Mouse (Mus musculus): Measurements from ENCODE around the gene Dppa4. TPM values are rescaled to one million over a fixed set of nuclear protein-coding genes. Genes with fewer than 3 reads are reported as not detected.

The Dppa4 gene
- not detected in 2 replicates for polyA plus RNA-seq (2015; fragmentation: Nextera tagmentation; extraction: Ambion mirVana)

GRCm38 (mm10) chr16:48283517-48283916 lies at the start of gene Dppa4:
Gene Dppa4 (plus strand): TSS chr16:48283733.
- Histone ChIP-seq H3K9me3 (no peaks in the 10 kb centered on the region), H3K4me2 (no peak within 1 kb of the TSS), H3K4me3 (no peak within 1 kb of the TSS), H3K27ac (no peak within 1 kb of the TSS), H3K27me3 (no peaks in the 10 kb centered on the region), H3K4me1 (no peaks in the 10 kb centered on the region), H3K36me3 (no peaks in the 10 kb centered on the region), H3K9ac (no peak within 1 kb of the TSS)
- no peak for ATAC-seq (ENCODE audit: borderline replicate concordance, extremely low read depth, low FRiP score, low TSS enrichment)
- WGBS: 59% methylated on average over 4 of the region's 4 CpGs

- no peak for ATAC-seq (ENCODE audit: borderline replicate concordance, extremely low read depth, low FRiP score, low TSS enrichment)
- Histone ChIP-seq H3K36me3 (no peaks in the 10 kb centered on the region), H3K9ac (no peak overlapping the region), H3K27me3 (no peaks in the 10 kb centered on the region), H3K27ac (no peak overlapping the region), H3K4me3 (no peak overlapping the region), H3K4me1 (no peaks in the 10 kb centered on the region), H3K4me2 (no peak overlapping the region), H3K9me3 (no peaks in the 10 kb centered on the region)
- 81% methylated on average over 1 of the region's 1 CpGs for WGBS
Observed at GRCm38 (mm10) chr16:48234999-48235398, 48.5 kb upstream of the Dppa4 start.

GRCm38 (mm10) chr16:48237676-48238075 lies 45.9 kb upstream of the Dppa4 start:
- Histone ChIP-seq H3K36me3 (no peaks in the 10 kb centered on the region), H3K4me2 (no peak overlapping the region), H3K27ac (no peak overlapping the region), H3K9me3 (no peaks in the 10 kb centered on the region), H3K4me1 (no peaks in the 10 kb centered on the region), H3K9ac (no peak overlapping the region), H3K4me3 (no peak overlapping the region), H3K27me3 (no peaks in the 10 kb centered on the region)
- ATAC-seq (ENCODE audit: borderline replicate concordance, extremely low read depth, low FRiP score, low TSS enrichment): no peak
- WGBS: 83% methylated on average over 7 of the region's 7 CpGs

- no peaks in the 10 kb centered on the region for H3K4me1 ChIP-seq
- H3K27me3 ChIP-seq: no peaks in the 10 kb centered on the region
- no peak for ATAC-seq (ENCODE audit: borderline replicate concordance, extremely low read depth, low FRiP score, low TSS enrichment)
Observed at GRCm38 (mm10) chr16:48247044-48247661, 36.4 kb upstream of the Dppa4 start.

GRCm38 (mm10) chr16:48252824-48253223 lies 30.7 kb upstream of the Dppa4 start:
- H3K4me2 ChIP-seq: no peak overlapping the region
- no peaks in the 10 kb centered on the region for H3K27me3 ChIP-seq
- H3K4me1 ChIP-seq: no peaks in the 10 kb centered on the region
- H3K9me3 ChIP-seq: no peaks in the 10 kb centered on the region
- H3K4me3 ChIP-seq: no peak overlapping the region
- ATAC-seq (ENCODE audit: borderline replicate concordance, extremely low read depth, low FRiP score, low TSS enrichment): no peak
- no peak overlapping the region for H3K27ac ChIP-seq
- WGBS: 28% methylated on average over 4 of the region's 4 CpGs
- H3K9ac ChIP-seq: no peak overlapping the region
- no peaks in the 10 kb centered on the region for H3K36me3 ChIP-seq

More at GRCm38 (mm10) chr16:48247044-48247661, 36.4 kb upstream of the Dppa4 start:
- Histone ChIP-seq H3K9ac (no peak overlapping the region), H3K9me3 (no peaks in the 10 kb centered on the region), H3K4me2 (no peak overlapping the region), H3K27ac (no peak overlapping the region), H3K36me3 (no peaks in the 10 kb centered on the region), H3K4me3 (no peak overlapping the region)
- 85% methylated on average over 2 of the region's 2 CpGs for WGBS

GRCm38 (mm10) chr16:48254584-48254983 lies 28.9 kb upstream of the Dppa4 start:
- Histone ChIP-seq H3K4me3 (no peak overlapping the region), H3K4me1 (no peaks in the 10 kb centered on the region), H3K27ac (no peak overlapping the region), H3K4me2 (no peak overlapping the region), H3K9ac (no peak overlapping the region), H3K9me3 (no peaks in the 10 kb centered on the region), H3K27me3 (no peaks in the 10 kb centered on the region), H3K36me3 (no peaks in the 10 kb centered on the region)
- no peak for ATAC-seq (ENCODE audit: borderline replicate concordance, extremely low read depth, low FRiP score, low TSS enrichment)
- whole genome bisulfite sequencing: 97% methylated on average over 5 of the region's 5 CpGs

GRCm38 (mm10) chr16:48259519-48259918 lies 24.0 kb upstream of the Dppa4 start:
- Histone ChIP-seq H3K9me3 (no peaks in the 10 kb centered on the region), H3K27ac (no peak overlapping the region), H3K36me3 (no peaks in the 10 kb centered on the region), H3K4me2 (no peak overlapping the region), H3K4me1 (no peaks in the 10 kb centered on the region), H3K4me3 (no peak overlapping the region), H3K27me3 (no peaks in the 10 kb centered on the region), H3K9ac (no peak overlapping the region)
- 89% methylated on average over 4 of the region's 4 CpGs for WGBS
- ATAC-seq (ENCODE audit: borderline replicate concordance, extremely low read depth, low FRiP score, low TSS enrichment): no peak

GRCm38 (mm10) chr16:48262901-48263300 lies 20.6 kb upstream of the Dppa4 start:
- no peaks in the 10 kb centered on the region for H3K36me3 ChIP-seq
- no peak overlapping the region for H3K27ac ChIP-seq
- no peaks in the 10 kb centered on the region for H3K4me1 ChIP-seq
- ATAC-seq (ENCODE audit: borderline replicate concordance, extremely low read depth, low FRiP score, low TSS enrichment): no peak
- no peak overlapping the region for H3K9ac ChIP-seq
- no peaks in the 10 kb centered on the region for H3K9me3 ChIP-seq
- H3K27me3 ChIP-seq: no peaks in the 10 kb centered on the region
- H3K4me3 ChIP-seq: no peak overlapping the region
- H3K4me2 ChIP-seq: no peak overlapping the region
- WGBS: 94% methylated on average over 1 of the region's 1 CpGs

GRCm38 (mm10) chr16:48265856-48266255 lies 17.7 kb upstream of the Dppa4 start:
- Histone ChIP-seq H3K4me3 (no peak overlapping the region), H3K4me1 (no peaks in the 10 kb centered on the region), H3K36me3 (no peaks in the 10 kb centered on the region), H3K9me3 (no peaks in the 10 kb centered on the region), H3K4me2 (no peak overlapping the region), H3K27me3 (no peaks in the 10 kb centered on the region), H3K9ac (no peak overlapping the region), H3K27ac (no peak overlapping the region)
- 78% methylated on average over 4 of the region's 4 CpGs for WGBS
- no peak for ATAC-seq (ENCODE audit: borderline replicate concordance, extremely low read depth, low FRiP score, low TSS enrichment)

GRCm38 (mm10) chr16:48276940-48277339 lies 6.6 kb upstream of the Dppa4 start:
- Histone ChIP-seq H3K4me1 (no peaks in the 10 kb centered on the region), H3K4me2 (no peak overlapping the region), H3K27ac (no peak overlapping the region), H3K27me3 (no peaks in the 10 kb centered on the region), H3K4me3 (no peak overlapping the region), H3K9me3 (no peaks in the 10 kb centered on the region), H3K9ac (no peak overlapping the region), H3K36me3 (no peaks in the 10 kb centered on the region)
- WGBS: 70% methylated on average over 4 of the region's 4 CpGs
- no peak for ATAC-seq (ENCODE audit: borderline replicate concordance, extremely low read depth, low FRiP score, low TSS enrichment)

- H3K4me2 ChIP-seq: no peak overlapping the region
Observed at GRCm38 (mm10) chr16:48280883-48281282, 2.6 kb upstream of the Dppa4 start.

GRCm38 (mm10) chr16:48282801-48283200 lies 732 bp upstream of the Dppa4 start:
- no peak overlapping the region for H3K4me2 ChIP-seq
- ATAC-seq (ENCODE audit: borderline replicate concordance, extremely low read depth, low FRiP score, low TSS enrichment): no peak
- no peaks in the 10 kb centered on the region for H3K36me3 ChIP-seq
- no peak overlapping the region for H3K9ac ChIP-seq
- H3K4me1 ChIP-seq: no peaks in the 10 kb centered on the region
- 73% methylated on average over 1 of the region's 1 CpGs for WGBS
- no peak overlapping the region for H3K27ac ChIP-seq
- no peaks in the 10 kb centered on the region for H3K27me3 ChIP-seq
- H3K4me3 ChIP-seq: no peak overlapping the region
- H3K9me3 ChIP-seq: no peaks in the 10 kb centered on the region

More at GRCm38 (mm10) chr16:48280883-48281282, 2.6 kb upstream of the Dppa4 start:
- H3K27me3 ChIP-seq: no peaks in the 10 kb centered on the region
- H3K9me3 ChIP-seq: no peaks in the 10 kb centered on the region
- ATAC-seq (ENCODE audit: borderline replicate concordance, extremely low read depth, low FRiP score, low TSS enrichment): no peak
- no peaks in the 10 kb centered on the region for H3K36me3 ChIP-seq
- no peak overlapping the region for H3K27ac ChIP-seq
- H3K4me3 ChIP-seq: no peak overlapping the region
- WGBS: 87% methylated on average over 4 of the region's 4 CpGs
- no peak overlapping the region for H3K9ac ChIP-seq
- no peaks in the 10 kb centered on the region for H3K4me1 ChIP-seq

- no peak overlapping the region for H3K4me2 ChIP-seq
- ATAC-seq (ENCODE audit: borderline replicate concordance, extremely low read depth, low FRiP score, low TSS enrichment): no peak
- H3K4me3 ChIP-seq: no peak overlapping the region
- 93% methylated on average over 4 of the region's 4 CpGs for WGBS
- no peaks in the 10 kb centered on the region for H3K36me3 ChIP-seq
- H3K27me3 ChIP-seq: no peaks in the 10 kb centered on the region
- H3K4me1 ChIP-seq: no peaks in the 10 kb centered on the region
- H3K9ac ChIP-seq: no peak overlapping the region
- H3K27ac ChIP-seq: no peak overlapping the region
- no peaks in the 10 kb centered on the region for H3K9me3 ChIP-seq
Observed at GRCm38 (mm10) chr16:48285517-48285916, 2.0 kb downstream of the Dppa4 start.
